Mouse (Mus musculus) midbrain, postnatal 0 days (tissue): ENCODE measurements around the gene Peak1. TPM values are rescaled to one million over a fixed set of nuclear protein-coding genes. Genes with fewer than 3 reads are reported as not detected.
A peak's percentile ranks its signal among the peaks of the same experiment; 100 is the strongest.

Experiments
- ATAC-seq: fragments of 200-750 bp; cut with Nextera tagmentation; 2 replicates; pipeline ENCODE4 v1.8.0; 2017; ENCODE audit warnings: moderate number of reproducible peaks, mild to moderate bottlenecking, moderate TSS enrichment, moderate library complexity; ENCODE audit not compliant: low FRiP score
- DNase-seq: peaks from one replicate; pipeline ENCODE4 v3.0.0-alpha.2; 2015; ENCODE audit warnings: low spot score
- H3K27ac ChIP-seq: fragments of 300-500 bp; sonication (generic); 2 replicates; pipeline ENCODE4 v1.5.1; 2014; ENCODE audit warnings: low read depth, mild to moderate bottlenecking, low read length, mixed read lengths
- H3K27me3 ChIP-seq: fragments of 300-500 bp; sonication (generic); 2 replicates; pipeline ENCODE4 v1.6.1; 2014; ENCODE audit warnings: low read length, control low read depth, mixed read lengths; ENCODE audit not compliant: insufficient read depth
- H3K36me3 ChIP-seq: fragments of 300-500 bp; sonication (generic); 2 replicates; pipeline ENCODE4 v1.6.1; 2014; ENCODE audit warnings: low read length, control low read depth, mixed read lengths; ENCODE audit not compliant: insufficient read depth
- H3K4me1 ChIP-seq: fragments of 300-500 bp; sonication (generic); 2 replicates; pipeline ENCODE4 v1.6.1; 2014; ENCODE audit warnings: mild to moderate bottlenecking, control low read depth, antibody characterized with exemption, low read length, mixed read lengths; ENCODE audit not compliant: insufficient read depth
- H3K4me2 ChIP-seq: fragments of 300-500 bp; sonication (generic); 2 replicates; pipeline ENCODE4 v1.6.1; 2014; ENCODE audit warnings: low read depth, mild to moderate bottlenecking, low read length, mixed read lengths; ENCODE audit not compliant: poor library complexity, severe bottlenecking
- H3K4me3 ChIP-seq: fragments of 300-500 bp; sonication (generic); 2 replicates; pipeline ENCODE4 v1.5.1; 2014; ENCODE audit warnings: low read depth, mild to moderate bottlenecking, low read length, moderate library complexity
- H3K9ac ChIP-seq: fragments of 300-500 bp; sonication (generic); replicated peaks from 2 replicates; pipeline ENCODE4 v1.6.1; 2014; ENCODE audit warnings: mild to moderate bottlenecking, low read length, moderate library complexity, mixed read lengths; ENCODE audit not compliant: poor library complexity, severe bottlenecking
- H3K9me3 ChIP-seq: fragments of 300-500 bp; sonication (generic); 2 replicates; pipeline ENCODE4 v1.6.1; 2016; ENCODE audit warnings: low read length, control low read depth
- CTCF ChIP-seq: IDR thresholded peaks from 2 replicates; pipeline ENCODE4 v1.5.1; 2016; ENCODE audit warnings: antibody characterized with exemption, mild to moderate bottlenecking
- WGBS: fragments of 180-500 bp; shearing (Covaris S2); extraction: QIAGEN DNeasy Blood & Tissue Kit; methylation state at CpG from one replicate; pipeline ENCODE4 v1.1.7; 2014; 5-methylcytosine and 5-hydroxymethylcytosine counted together
- polyA plus RNA-seq: library from polyadenylated mRNA; unstranded; fragments of >200 nt; fragmentation: Nextera tagmentation; extraction: Ambion mirVana; gene quantifications from 2 replicates; pipeline ENCODE4 v1.2.1, GENCODE M21; 2015
- total RNA-seq: library from RNA; depleted of rRNA; stranded (reverse); fragments of >200 nt; gene quantifications from 2 replicates; pipeline ENCODE4 v1.2.3, GENCODE M21; 2014

Gene Peak1
- total and polyA plus RNA-seq, 2 experiments from 2014 or later, result 2.7 to 5.9 TPM

DNA sequence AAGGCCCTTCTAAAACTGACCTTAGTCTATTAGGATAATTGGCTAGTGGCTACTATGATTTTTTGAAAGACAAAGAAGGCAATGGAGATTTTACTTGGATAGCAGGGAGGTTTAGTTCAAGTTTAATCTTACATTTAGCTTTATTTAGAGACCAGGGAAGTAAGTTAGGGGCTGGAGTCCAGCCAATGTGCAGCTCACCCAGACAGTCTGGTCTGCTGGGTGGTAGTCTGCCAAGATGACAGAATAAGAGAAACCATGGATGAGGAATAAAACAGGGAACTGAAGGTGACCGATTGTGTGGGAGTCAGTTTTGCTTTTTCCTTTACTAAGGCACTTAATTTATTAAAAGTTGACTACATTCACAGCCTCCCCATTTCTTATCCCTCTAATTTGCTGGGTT lies 200.5 kb downstream of the Peak1 start:
- Histone ChIP-seq H3K36me3 (no peaks in the 10 kb centered on the region), H3K4me2 (no peak overlapping the region), H3K9ac (no peak overlapping the region), H3K27ac (no peak overlapping the region), H3K9me3 (no peaks in the 10 kb centered on the region), H3K4me1 (no peaks in the 10 kb centered on the region), H3K4me3 (no peak overlapping the region), H3K27me3 (no peaks in the 10 kb centered on the region)
- ATAC-seq (no peak), DNase-seq (no peak)
- whole genome bisulfite sequencing, result 90% methylated on average over 1 of the region's 1 CpGs
- no peak for TF ChIP-seq CTCF

DNA sequence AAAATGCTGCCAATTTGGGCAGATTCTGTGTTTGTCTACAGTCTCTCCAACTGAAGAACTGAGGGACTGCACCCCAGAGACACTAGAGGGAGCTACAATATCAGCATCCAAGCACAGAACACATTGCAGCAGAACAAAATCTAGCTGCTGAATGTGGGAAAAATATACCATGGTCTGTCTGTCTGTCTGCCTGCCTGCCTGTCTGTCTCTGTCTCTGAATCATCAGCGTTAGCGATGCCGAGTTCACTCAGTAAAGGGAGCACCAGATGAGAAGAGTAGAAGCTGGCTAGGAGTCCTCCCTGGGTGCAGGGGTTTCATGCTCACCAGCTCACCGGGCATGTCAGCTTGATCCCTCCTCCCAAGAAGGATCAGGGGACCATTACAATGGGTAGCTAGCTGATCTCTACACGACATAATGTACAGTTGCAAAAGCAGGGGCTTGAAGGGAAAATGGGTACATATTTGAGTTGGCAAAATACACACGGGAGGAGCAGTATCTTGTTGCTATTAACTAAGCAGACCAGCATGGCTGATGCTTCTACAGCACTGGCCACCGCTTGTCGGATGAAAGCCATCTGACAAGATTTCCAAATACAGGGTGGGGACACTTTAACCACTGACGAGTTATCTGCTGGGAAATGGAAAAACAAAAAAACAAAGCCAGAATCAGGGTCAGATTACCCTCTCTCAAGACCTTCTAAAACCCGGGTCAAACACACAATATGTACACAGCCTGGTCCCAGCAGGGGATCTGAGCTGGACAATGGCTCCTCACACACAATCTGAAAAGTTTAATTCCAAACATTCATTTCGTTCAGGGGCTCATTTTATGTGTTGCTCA lies 204.2 kb downstream of the Peak1 start:
- Histone ChIP-seq H3K27me3 (no peaks in the 10 kb centered on the region), H3K4me1 (no peaks in the 10 kb centered on the region), H3K36me3 (no peaks in the 10 kb centered on the region), H3K9me3 (no peaks in the 10 kb centered on the region), H3K9ac (peak overlapping the region; percentile 37; the same call in 1 of the 2 replicates), H3K4me2 (peak overlapping the region; percentile 46), H3K4me3 (peak overlapping the region; percentile 21), H3K27ac (no peak overlapping the region)
- WGBS, result 6% methylated on average over 11 of the region's 11 CpGs
- TF ChIP-seq CTCF, result peak; percentile 98
- no peak; the same call in 1 of the 2 replicates for ATAC-seq
- peak; percentile 82 for DNase-seq

DNA sequence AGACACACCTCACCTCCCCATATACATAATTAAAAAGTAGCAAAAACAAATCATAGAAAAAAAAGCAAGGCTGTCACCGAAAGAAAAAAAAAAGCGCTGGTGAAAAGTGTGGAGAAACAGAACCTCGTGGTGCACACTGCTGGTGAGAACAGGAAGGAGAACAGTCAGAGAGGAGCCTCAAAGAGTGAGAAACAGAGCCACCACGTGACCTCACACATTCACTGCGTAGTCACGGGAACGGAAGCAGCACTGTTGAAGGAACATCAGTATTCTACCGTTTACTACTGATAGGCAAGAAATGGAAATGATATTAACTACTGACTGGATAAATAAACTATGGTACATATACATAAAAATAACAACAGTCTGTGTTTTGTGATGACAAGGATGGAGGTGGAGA lies 209.1 kb downstream of the Peak1 start:
- Histone ChIP-seq H3K9ac (no peak overlapping the region), H3K4me1 (no peaks in the 10 kb centered on the region), H3K36me3 (no peaks in the 10 kb centered on the region), H3K27me3 (no peaks in the 10 kb centered on the region), H3K27ac (no peak overlapping the region), H3K9me3 (no peaks in the 10 kb centered on the region), H3K4me2 (no peak overlapping the region), H3K4me3 (no peak overlapping the region)
- DNase-seq, result no peak
- 79% methylated on average over 8 of the region's 8 CpGs for WGBS
- no peak for TF ChIP-seq CTCF
- no peak for ATAC-seq

DNA sequence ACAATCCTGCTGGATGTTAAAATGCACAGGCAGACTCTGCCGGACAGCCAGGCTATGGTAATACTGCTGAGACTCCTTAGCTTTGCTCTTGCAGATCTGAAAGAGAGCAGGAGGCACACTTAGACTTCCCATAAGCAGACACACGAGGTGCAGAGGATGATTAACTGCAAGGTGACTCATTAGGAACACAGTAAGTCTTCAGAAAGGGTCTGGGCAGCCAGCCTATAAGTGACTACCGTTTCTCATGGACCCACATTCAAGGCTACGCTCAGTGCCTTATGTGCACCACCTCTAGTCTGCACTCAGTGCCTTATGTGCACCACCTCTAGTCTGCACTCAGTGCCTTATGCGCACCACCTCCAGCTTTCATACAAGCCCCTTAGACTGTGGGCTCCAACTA lies 210.4 kb downstream of the Peak1 start:
- H3K4me1 ChIP-seq, result no peaks in the 10 kb centered on the region
- ATAC-seq (no peak), DNase-seq (no peak)
- H3K36me3 ChIP-seq, result no peaks in the 10 kb centered on the region
- H3K9ac ChIP-seq, result no peak overlapping the region
- no peak overlapping the region for H3K4me2 ChIP-seq
- WGBS, result 82% methylated on average over 5 of the region's 5 CpGs
- H3K27ac ChIP-seq, result no peak overlapping the region
- H3K27me3 ChIP-seq, result no peaks in the 10 kb centered on the region
- H3K9me3 ChIP-seq, result no peaks in the 10 kb centered on the region
- no peak overlapping the region for H3K4me3 ChIP-seq
- TF ChIP-seq CTCF, result no peak

GRCm38 (mm10) chr9:56207083-56207482 lies 210.8 kb downstream of the Peak1 start:
- no peaks in the 10 kb centered on the region for H3K9me3 ChIP-seq
- DNase-seq, result no peak
- no peaks in the 10 kb centered on the region for H3K36me3 ChIP-seq
- H3K4me1 ChIP-seq, result no peaks in the 10 kb centered on the region
- no peak overlapping the region for H3K27ac ChIP-seq
- no peak overlapping the region for H3K4me2 ChIP-seq
- no peak for TF ChIP-seq CTCF
- no peak for ATAC-seq
- H3K4me3 ChIP-seq, result no peak overlapping the region
- no peaks in the 10 kb centered on the region for H3K27me3 ChIP-seq
- H3K9ac ChIP-seq, result no peak overlapping the region
- 94% methylated on average over 10 of the region's 10 CpGs for WGBS

- Histone ChIP-seq H3K27me3 (no peaks in the 10 kb centered on the region), H3K4me1 (no peaks in the 10 kb centered on the region), H3K4me2 (no peak overlapping the region), H3K9me3 (no peaks in the 10 kb centered on the region), H3K9ac (no peak overlapping the region), H3K4me3 (no peak overlapping the region), H3K27ac (no peak overlapping the region), H3K36me3 (no peaks in the 10 kb centered on the region)
- no peak for ATAC-seq
- 81% methylated on average over 11 of the region's 11 CpGs for WGBS
- no peak for TF ChIP-seq CTCF
- no peak for DNase-seq
Observed at GRCm38 (mm10) chr9:56205336-56205735, 212.5 kb downstream of the Peak1 start.
